Mouse (Mus musculus): Measurements from ENCODE around the gene Higd1a.

GRCm38 (mm10) chr9:121869432-121869831 is 11.3 kb upstream of the Higd1a start:
- TF ChIP-seq CTCF (IDR thresholded peaks at IDR 0.05; ENCODE audit: insufficient read depth, low read depth, low read length) (no peak), POLR2A (IDR thresholded peaks at IDR 0.05; ENCODE audit: insufficient read depth, low read depth, low read length) (no peak)
